Mouse (Mus musculus) embryo, embryonic 9.5 days (tissue): ENCODE measurements at regions not wholly inside any gene's neighbourhood (a gene's known extent, or its start where the extent isn't known, plus 50 kb on each side); places are given as distances from the start of the nearest gene placed in this dataset.
"Not testable (repeated sequence)": the region's sequence is repeated elsewhere in the genome, so short reads cannot be mapped to it uniquely, and the experiment has no call there.

Experiments used
- DNase-seq: peaks from one replicate; pipeline ENCODE4 v3.0.0-alpha.2; 2017; ENCODE audit errors: extremely low spot score

GRCm38 (mm10) chr12:18327136-18327535 lies 187.2 kb upstream of the 5730507C01Rik start:
- DNase-seq = not testable (repeated sequence)

- DNase-seq = not testable (repeated sequence)
These were observed 167.6 kb upstream of the 5730507C01Rik start for GRCm38 (mm10) chr12:18346692-18347091.

DNA sequence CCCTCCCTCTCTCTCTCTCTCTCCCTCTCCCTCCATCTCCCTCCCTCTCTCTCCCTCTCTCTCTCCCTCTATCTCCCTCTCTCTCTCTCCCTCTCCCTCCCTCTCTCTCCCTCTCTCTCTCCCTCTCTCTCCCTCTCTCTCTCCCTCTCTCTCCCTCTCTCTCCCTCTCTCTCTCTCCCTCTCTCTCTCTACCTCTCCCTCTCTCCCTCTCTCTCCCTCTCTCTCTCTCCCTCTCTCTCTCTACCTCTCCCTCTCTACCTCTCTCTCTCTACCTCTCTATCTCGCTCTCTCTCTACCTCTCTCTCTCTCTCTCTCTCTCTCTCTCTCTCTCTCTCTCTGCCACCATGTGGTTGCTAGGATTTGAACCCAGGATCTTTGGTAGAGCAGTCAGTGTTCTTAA lies 167.2 kb upstream of the 5730507C01Rik start:
- DNase-seq = not testable (repeated sequence)

GRCm38 (mm10) chr12:18387257-18387656 lies 127.1 kb upstream of the 5730507C01Rik start:
- DNase-seq = peak; percentile 5

- DNase-seq = no peak
These were observed 126.5 kb upstream of the 5730507C01Rik start for GRCm38 (mm10) chr12:18387821-18388220.
